Mouse (Mus musculus): ENCODE data around the gene Gsx2.

GRCm38 (mm10) chr5:75082439-75082838, 7.0 kb downstream of the Gsx2 start:
- TF ChIP-seq CTCF (conservative IDR thresholded peaks at IDR 0.05; ENCODE audit: low read length) (no peak), POU5F1 (IDR thresholded peaks at IDR 0.05; ENCODE audit: borderline replicate concordance, low read length) (no peak)

Data from E14TG2a.4 (cell line).